Mouse (Mus musculus): Measurements from ENCODE around the gene Usp46.

DNA sequence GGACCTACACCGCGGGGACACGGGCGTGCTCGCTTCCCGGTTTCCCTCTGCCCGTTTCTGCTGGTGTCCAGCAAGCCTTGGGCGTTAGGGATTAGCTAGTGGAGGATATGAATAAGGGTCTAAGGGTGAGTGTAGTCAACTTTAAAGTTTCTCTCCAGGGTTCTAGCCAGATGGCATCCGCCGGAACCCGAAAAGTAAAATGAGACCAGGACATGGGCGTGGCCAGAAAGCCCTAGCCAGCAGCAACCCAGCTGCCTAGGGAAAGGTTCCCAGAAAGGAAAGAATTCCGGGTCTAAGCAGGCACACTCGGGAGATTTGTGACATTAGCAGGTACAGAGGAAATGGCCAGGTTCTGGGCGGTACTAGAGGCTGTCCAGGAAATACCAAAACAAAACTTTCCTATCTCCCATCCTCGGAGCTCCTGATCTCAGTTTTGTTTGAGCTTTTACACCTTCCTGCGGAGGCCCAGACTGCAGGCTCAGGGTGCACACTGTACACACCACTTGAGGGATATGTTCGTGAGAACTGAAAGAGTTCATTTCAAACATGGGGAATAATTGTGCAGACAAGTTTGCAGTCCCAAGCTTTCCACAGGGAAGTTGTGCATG, 587 bp upstream of the Usp46 start:
- TF ChIP-seq TAL1 (IDR thresholded peaks at IDR 0.05; ENCODE audit: low read length), result no peak
- no peak for TF ChIP-seq GATA1 (IDR thresholded peaks at IDR 0.05; ENCODE audit: low read length)

Data from erythroblast, embryonic 14.5 days (primary cell).